Mouse (Mus musculus) heart, embryonic 13.5 days (tissue): ENCODE results near the gene Lmo4. TPM values are rescaled to one million over a fixed set of nuclear protein-coding genes. Genes with fewer than 3 reads are reported as not detected.

Experiments used
- ATAC-seq: fragments of 200-750 bp; cut with Nextera tagmentation; 2 replicates; pipeline ENCODE4 v1.8.0; 2017; ENCODE audit warnings: moderate TSS enrichment; ENCODE audit not compliant: insufficient number of reproducible peaks, low FRiP score, low TSS enrichment; ENCODE audit errors: extremely low read depth
- H3K27ac ChIP-seq: fragments of 300-500 bp; sonication (generic); replicated peaks from 2 replicates; pipeline ENCODE4 v1.5.1; 2015; ENCODE audit warnings: moderate library complexity, mild to moderate bottlenecking, inconsistent platforms
- H3K27me3 ChIP-seq: fragments of 300-500 bp; sonication (generic); replicated peaks from 2 replicates; pipeline ENCODE4 v1.6.1; 2015; ENCODE audit warnings: mild to moderate bottlenecking, inconsistent platforms
- H3K36me3 ChIP-seq: fragments of 300-500 bp; sonication (generic); 2 replicates; pipeline ENCODE4 v1.6.1; 2015; ENCODE audit warnings: mild to moderate bottlenecking, inconsistent platforms
- H3K4me1 ChIP-seq: fragments of 300-500 bp; sonication (generic); 2 replicates; pipeline ENCODE4 v1.6.1; 2015; ENCODE audit warnings: inconsistent platforms
- H3K4me2 ChIP-seq: fragments of 300-500 bp; sonication (generic); 2 replicates; pipeline ENCODE4 v1.6.1; 2015; ENCODE audit warnings: inconsistent platforms, mild to moderate bottlenecking, moderate library complexity
- H3K4me3 ChIP-seq: fragments of 300-500 bp; sonication (generic); 2 replicates; pipeline ENCODE4 v1.5.1; 2015; ENCODE audit warnings: moderate library complexity, mild to moderate bottlenecking, inconsistent platforms
- H3K9ac ChIP-seq: fragments of 300-500 bp; sonication (generic); 2 replicates; pipeline ENCODE4 v1.6.1; 2015; ENCODE audit warnings: inconsistent platforms, mild to moderate bottlenecking, moderate library complexity
- H3K9me3 ChIP-seq: fragments of 300-500 bp; sonication (generic); 2 replicates; pipeline ENCODE4 v1.6.1; 2016; ENCODE audit warnings: inconsistent platforms
- WGBS: fragments of 180-500 bp; shearing (Covaris S2); methylation state at CpG from one replicate; pipeline ENCODE4 v1.1.7; 2015; ENCODE audit warnings: mixed read lengths; 5-methylcytosine and 5-hydroxymethylcytosine counted together
- polyA plus RNA-seq: library from polyadenylated mRNA; unstranded; fragments of >200 nt; fragmentation: Nextera tagmentation; extraction: Ambion mirVana; gene quantifications from 2 replicates; pipeline ENCODE4 v1.2.1, GENCODE M21; 2015

Gene Lmo4
- polyA plus RNA-seq, 1 experiment from 2014 or later = 37.4 TPM

DNA sequence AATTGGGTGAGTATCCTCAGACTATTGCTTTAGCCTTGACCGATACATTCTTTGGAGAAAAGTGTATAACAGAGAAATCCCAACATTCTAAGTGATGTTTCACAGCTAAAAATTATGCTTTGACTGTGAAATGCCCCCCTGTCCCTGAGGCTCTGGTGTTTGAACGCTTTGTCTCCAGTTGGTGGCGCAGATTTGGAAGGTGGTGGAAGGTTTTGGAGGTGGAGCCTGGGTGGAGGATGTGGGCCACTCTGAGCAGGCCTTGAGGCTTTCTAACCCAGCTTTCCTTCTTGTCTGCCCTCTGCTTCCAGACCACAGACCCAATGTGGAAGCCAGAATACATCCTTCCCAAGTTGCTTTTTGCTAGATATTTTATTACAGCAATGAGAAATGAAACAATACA is 57.8 kb downstream of the Lmo4 start:
- Histone ChIP-seq H3K27me3 (no peaks in the 10 kb centered on the region), H3K4me2 (no peak overlapping the region), H3K9ac (no peak overlapping the region), H3K36me3 (no peaks in the 10 kb centered on the region), H3K4me1 (no peaks in the 10 kb centered on the region), H3K27ac (no peak overlapping the region), H3K4me3 (no peak overlapping the region), H3K9me3 (no peaks in the 10 kb centered on the region)
- no peak for ATAC-seq
- WGBS = 84% methylated on average over 3 of the region's 3 CpGs

DNA sequence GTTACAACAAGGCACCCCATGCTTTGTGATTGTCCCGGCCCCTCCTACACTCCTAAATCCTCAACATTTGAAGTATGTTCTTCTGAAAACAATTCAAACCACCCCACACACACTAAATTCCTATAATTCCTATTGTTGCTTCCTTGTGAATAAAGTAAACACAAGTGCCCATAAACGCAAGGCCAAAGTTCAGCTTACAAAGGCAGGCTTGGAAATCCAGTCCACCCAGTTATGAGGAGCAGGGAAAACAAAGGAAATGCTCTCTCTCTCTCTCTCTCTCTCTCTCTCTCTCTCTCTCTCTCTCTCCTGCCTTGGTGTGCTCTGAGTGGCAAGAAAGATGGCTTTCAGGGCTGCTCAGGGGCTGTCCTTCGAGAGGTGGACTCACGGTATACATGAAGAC is 61.0 kb downstream of the Lmo4 start:
- Histone ChIP-seq H3K27ac (no peak overlapping the region), H3K4me1 (no peaks in the 10 kb centered on the region), H3K4me2 (no peak overlapping the region), H3K27me3 (no peaks in the 10 kb centered on the region), H3K4me3 (no peak overlapping the region), H3K9ac (no peak overlapping the region), H3K9me3 (no peaks in the 10 kb centered on the region), H3K36me3 (no peaks in the 10 kb centered on the region)
- 90% methylated on average over 4 of the region's 4 CpGs for WGBS
- no peak for ATAC-seq

DNA sequence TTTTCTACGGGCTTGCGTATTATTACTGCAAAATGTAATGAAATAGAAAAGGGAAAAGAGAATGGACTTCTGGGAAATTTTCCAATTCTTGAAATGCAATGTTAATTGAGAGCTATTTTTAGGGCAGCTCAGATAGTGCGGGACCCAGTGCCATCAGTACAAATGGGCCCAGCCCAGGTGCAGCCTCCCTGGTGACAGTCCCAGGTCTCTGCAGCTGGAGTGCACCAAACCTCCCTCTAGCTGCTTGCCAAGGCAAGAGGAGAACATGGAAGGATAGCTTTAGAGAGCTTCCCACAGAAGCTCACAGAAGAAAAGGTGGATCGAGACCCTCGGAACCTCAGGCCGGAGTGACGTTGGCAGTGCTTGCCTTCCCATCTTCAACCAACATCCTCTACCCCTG is 62.1 kb downstream of the Lmo4 start:
- no peaks in the 10 kb centered on the region for H3K9me3 ChIP-seq
- H3K4me3 ChIP-seq = no peak overlapping the region
- no peaks in the 10 kb centered on the region for H3K4me1 ChIP-seq
- no peak for ATAC-seq
- no peaks in the 10 kb centered on the region for H3K36me3 ChIP-seq
- no peak overlapping the region for H3K27ac ChIP-seq
- no peak overlapping the region for H3K4me2 ChIP-seq
- H3K9ac ChIP-seq = no peak overlapping the region
- 86% methylated on average over 7 of the region's 7 CpGs for whole genome bisulfite sequencing
- H3K27me3 ChIP-seq = no peaks in the 10 kb centered on the region

- no peak for ATAC-seq
- H3K4me3 ChIP-seq = no peak overlapping the region
- no peak overlapping the region for H3K9ac ChIP-seq
- no peak overlapping the region for H3K27ac ChIP-seq
- no peak overlapping the region for H3K4me2 ChIP-seq
- 68% methylated on average over 8 of the region's 8 CpGs for WGBS
- no peaks in the 10 kb centered on the region for H3K9me3 ChIP-seq
- no peaks in the 10 kb centered on the region for H3K27me3 ChIP-seq
- H3K4me1 ChIP-seq = no peaks in the 10 kb centered on the region
- H3K36me3 ChIP-seq = no peaks in the 10 kb centered on the region
Observed at GRCm38 (mm10) chr3:144141786-144142185, 63.2 kb downstream of the Lmo4 start.

GRCm38 (mm10) chr3:144140816-144141215 is 64.2 kb downstream of the Lmo4 start:
- Histone ChIP-seq H3K4me3 (no peak overlapping the region), H3K4me2 (no peak overlapping the region), H3K27me3 (no peaks in the 10 kb centered on the region), H3K36me3 (no peaks in the 10 kb centered on the region), H3K4me1 (no peaks in the 10 kb centered on the region), H3K9ac (no peak overlapping the region), H3K27ac (no peak overlapping the region), H3K9me3 (no peaks in the 10 kb centered on the region)
- WGBS = 84% methylated on average over 5 of the region's 5 CpGs
- no peak for ATAC-seq

DNA sequence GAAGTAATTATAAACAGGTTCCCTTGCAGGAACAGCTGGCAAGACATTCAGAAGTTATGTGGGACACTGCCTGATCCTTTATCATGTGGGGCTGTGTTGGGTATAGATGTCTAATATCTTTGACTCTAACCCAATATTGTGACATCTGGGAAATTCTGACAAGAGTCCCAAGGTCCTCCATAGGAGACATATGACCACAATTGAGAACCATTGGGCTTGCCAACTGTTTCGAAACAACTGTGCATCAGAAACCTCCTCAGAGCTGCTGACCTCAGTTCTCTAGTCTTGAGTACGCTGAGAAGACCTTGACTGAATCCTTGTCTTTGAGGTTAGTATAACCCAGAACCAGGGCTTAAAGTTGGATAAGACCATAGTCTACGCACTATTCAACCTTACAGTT is 66.4 kb downstream of the Lmo4 start:
- no peak for ATAC-seq
- H3K4me3 ChIP-seq = no peak overlapping the region
- no peaks in the 10 kb centered on the region for H3K27me3 ChIP-seq
- no peaks in the 10 kb centered on the region for H3K9me3 ChIP-seq
- H3K4me2 ChIP-seq = no peak overlapping the region
- no peaks in the 10 kb centered on the region for H3K4me1 ChIP-seq
- no peaks in the 10 kb centered on the region for H3K36me3 ChIP-seq
- no peak overlapping the region for H3K9ac ChIP-seq
- H3K27ac ChIP-seq = no peak overlapping the region
- WGBS = 85% methylated on average over 3 of the region's 3 CpGs
